In genomic region chr10:121972249-121972892, GRCm38 (mm10) we compare ENCODE assay signal across 12 mouse cellular contexts.
A peak's percentile ranks its signal among the peaks of the same experiment; 100 is the strongest.
DNase-seq lines count a peak whose midpoint lies in the region; ATAC-seq lines count a peak whose summit lies in the region.
"Had no signal": no experiment of that assay in that cellular context is flagged by ENCODE, and none has a peak within 500 bp of the region (broad histone marks: within the 10 kb centered on the region; RNA-seq: fewer than 3 reads in every experiment).

No protein-coding gene starts in this region.

- no peaks in the 10 kb centered on the region for H3K9me3 ChIP-seq in kidney, embryonic 15.5 days (replicated peaks)
- H3K9me3 ChIP-seq in intestine, embryonic 15.5 days = no peaks in the 10 kb centered on the region
- H3K9me3 ChIP-seq: liver, embryonic 12.5 days had no signal

- no peak overlapping the region for H3K4me2 ChIP-seq in kidney, embryonic 15.5 days
- H3K4me2 ChIP-seq in intestine, embryonic 15.5 days (replicated peaks) = no peak overlapping the region
- H3K4me2 ChIP-seq: liver, embryonic 12.5 days had no signal

- H3K27me3 ChIP-seq in kidney, embryonic 15.5 days = no peaks in the 10 kb centered on the region
- no peaks in the 10 kb centered on the region for H3K27me3 ChIP-seq in intestine, embryonic 15.5 days (replicated peaks)
- H3K27me3 ChIP-seq: liver, embryonic 12.5 days had no signal

- DNase-seq in kidney, postnatal 14 days = no peak
- DNase-seq in lung, postnatal 4 days = peak; percentile 30 to 35
- DNase-seq in spleen, postnatal 10 days (ENCODE audit: low spot score in 2 of 2) = no peak
- no peak for DNase-seq in urinary bladder, postnatal 4 days (ENCODE audit: low spot score in 2 of 2)
- DNase-seq: cerebellum, adult 11-12 months; heart, adult 11 months; kidney, postnatal 25 days; spleen, adult 18-20 months had no signal

- WGBS in kidney, embryonic 15.5 days = 77% methylated on average over 10 of the region's 10 CpGs
- WGBS in intestine, embryonic 15.5 days = 68% methylated on average over 10 of the region's 10 CpGs

- H3K9ac ChIP-seq in kidney, embryonic 15.5 days = no peak overlapping the region
- no peak overlapping the region for H3K9ac ChIP-seq in intestine, embryonic 15.5 days
- H3K9ac ChIP-seq: liver, embryonic 12.5 days had no signal

- H3K4me3 ChIP-seq in kidney, embryonic 15.5 days (replicated peaks) = no peak overlapping the region
- H3K4me3 ChIP-seq in intestine, embryonic 15.5 days (replicated peaks) = no peak overlapping the region
- H3K4me3 ChIP-seq: liver, embryonic 12.5 days had no signal

- no peak for ATAC-seq in kidney, embryonic 15.5 days (replicated peaks; ENCODE audit: low FRiP score)
- peak; percentile 71 for ATAC-seq in granulocyte monocyte progenitor cell, adult 5-6 weeks (replicated peaks; ENCODE audit: poor library complexity, severe bottlenecking)
- ATAC-seq in intestine, embryonic 15.5 days = peak; percentile 55

- peak overlapping the region; percentile 55 for H3K27ac ChIP-seq in kidney, embryonic 15.5 days
- no peak overlapping the region for H3K27ac ChIP-seq in intestine, embryonic 15.5 days

- peaks cover 31% of the 10 kb centered on the region for H3K4me1 ChIP-seq in kidney, embryonic 15.5 days
- peaks cover 20% of the 10 kb centered on the region for H3K4me1 ChIP-seq in intestine, embryonic 15.5 days (replicated peaks)

- no peaks in the 10 kb centered on the region for H3K36me3 ChIP-seq in kidney, embryonic 15.5 days
- no peaks in the 10 kb centered on the region for H3K36me3 ChIP-seq in intestine, embryonic 15.5 days
- H3K36me3 ChIP-seq: liver, embryonic 12.5 days had no signal

Comparison
In these comparisons a context has a peak if more than half of its experiments do, and no peak if none do; other contexts are left out.
1. DNase-seq: peak in lung, postnatal 4 days (2 of 2); none in kidney, postnatal 14 days (single experiment), spleen, postnatal 10 days (0 of 2) and urinary bladder, postnatal 4 days (0 of 2).